Mouse (Mus musculus) ES-Bruce4 (cell line): ENCODE measurements around the gene Ak9. TPM values are rescaled to one million over a fixed set of nuclear protein-coding genes. Genes with fewer than 3 reads are reported as not detected.

Experiments
- H3K27ac ChIP-seq: 2 replicates; pipeline ENCODE4 v1.5.1; 2012; ENCODE audit warnings: low read length, inconsistent platforms; ENCODE audit not compliant: insufficient read depth
- H3K27me3 ChIP-seq: 2 replicates; pipeline ENCODE4 v1.6.1; 2012; ENCODE audit warnings: mild to moderate bottlenecking, low read length, inconsistent platforms; ENCODE audit not compliant: control insufficient read depth, poor library complexity, insufficient read depth, severe bottlenecking
- H3K36me3 ChIP-seq: 2 replicates; pipeline ENCODE4 v1.6.1; 2012; ENCODE audit warnings: inconsistent platforms, mild to moderate bottlenecking, low read length, moderate library complexity; ENCODE audit not compliant: control insufficient read depth, poor library complexity, insufficient read depth, severe bottlenecking
- H3K4me1 ChIP-seq: one replicate; pipeline ENCODE4 v1.8.1; 2011; ENCODE audit warnings: low read length; ENCODE audit not compliant: control insufficient read depth, insufficient read depth
- H3K4me3 ChIP-seq: 2 replicates; pipeline ENCODE4 v1.5.1; 2011; ENCODE audit warnings: low read depth, mild to moderate bottlenecking, low read length
- H3K9ac ChIP-seq: 2 replicates; pipeline ENCODE4 v1.6.1; 2012; ENCODE audit warnings: low read depth, mild to moderate bottlenecking, inconsistent platforms; ENCODE audit not compliant: poor library complexity, severe bottlenecking
- H3K9me3 ChIP-seq: replicated peaks from 2 replicates; pipeline ENCODE4 v1.6.1; 2012; ENCODE audit warnings: mild to moderate bottlenecking, low read length, inconsistent platforms; ENCODE audit not compliant: control insufficient read depth, poor library complexity, insufficient read depth, severe bottlenecking
- CTCF ChIP-seq: IDR thresholded peaks from one replicate; pipeline ENCODE4 v1.8.1; 2011; ENCODE audit warnings: low read depth, low read length
- EP300 ChIP-seq: IDR thresholded peaks from 2 replicates; pipeline ENCODE4 v1.6.1; 2011; ENCODE audit warnings: low read depth, low read length; ENCODE audit not compliant: insufficient read depth
- POLR2A ChIP-seq: IDR thresholded peaks from one replicate; pipeline ENCODE4 v1.8.1; 2011; ENCODE audit warnings: low read length; ENCODE audit not compliant: insufficient read depth
- polyA plus RNA-seq: library from polyadenylated mRNA; stranded (reverse); fragments of >200 nt; gene quantifications from 2 replicates; pipeline ENCODE4 v1.2.4, GENCODE M21; 2011; ENCODE audit warnings: low read depth; ENCODE audit not compliant: missing spikeins, insufficient read depth, insufficient read length

The Ak9 gene
- polyA plus RNA-seq, 1 experiment: 0.09 TPM

GRCm38 (mm10) chr10:41341346-41341745, 37.6 kb downstream of the Ak9 start:
- Histone ChIP-seq H3K36me3 (no peaks in the 10 kb centered on the region), H3K27me3 (no peaks in the 10 kb centered on the region), H3K27ac (no peak overlapping the region), H3K9ac (no peak overlapping the region), H3K4me3 (no peak overlapping the region), H3K9me3 (0 out of 2 replicates have a peak, but pooled peaks cover 3% of the 10 kb centered on the region), H3K4me1 (no peaks in the 10 kb centered on the region)
- TF ChIP-seq POLR2A (no peak), CTCF (no peak), EP300 (no peak)

DNA sequence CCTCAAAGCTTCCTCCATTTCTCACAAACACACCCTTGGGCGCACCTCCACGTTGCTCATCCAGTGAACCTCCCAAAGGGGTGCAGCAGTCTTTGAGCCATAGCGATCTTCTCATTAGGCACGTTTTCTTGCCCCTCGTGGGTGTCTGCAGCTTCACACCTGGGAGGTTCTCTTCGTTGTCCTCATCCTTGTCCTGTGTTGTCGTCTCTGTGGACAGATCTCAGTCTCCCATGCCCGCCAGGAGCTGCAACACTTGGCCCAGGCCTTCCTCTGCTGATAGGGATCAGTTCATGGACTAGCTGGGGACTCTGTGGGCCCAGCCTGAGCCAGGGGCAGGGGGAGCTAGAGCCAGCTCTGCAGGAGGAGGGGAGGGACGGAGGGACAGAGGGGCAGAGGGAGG, 61.3 kb downstream of the Ak9 start:
- TF ChIP-seq CTCF (no peak), POLR2A (no peak), EP300 (no peak)
- no peaks in the 10 kb centered on the region for H3K9me3 ChIP-seq
- H3K36me3 ChIP-seq: no peaks in the 10 kb centered on the region
- H3K27ac ChIP-seq: no peak overlapping the region
- no peaks in the 10 kb centered on the region for H3K27me3 ChIP-seq
- H3K4me3 ChIP-seq: no peak overlapping the region
- H3K4me1 ChIP-seq: no peaks in the 10 kb centered on the region
- no peak overlapping the region for H3K9ac ChIP-seq

- Histone ChIP-seq H3K27me3 (no peaks in the 10 kb centered on the region), H3K27ac (no peak overlapping the region), H3K36me3 (no peaks in the 10 kb centered on the region), H3K4me3 (no peak overlapping the region), H3K4me1 (no peaks in the 10 kb centered on the region), H3K9me3 (no peaks in the 10 kb centered on the region), H3K9ac (no peak overlapping the region)
- no peak for TF ChIP-seq POLR2A
- no peak for TF ChIP-seq EP300
- TF ChIP-seq CTCF: peak; percentile 48
These were observed 76.7 kb downstream of the Ak9 start for GRCm38 (mm10) chr10:41380466-41380865.

DNA sequence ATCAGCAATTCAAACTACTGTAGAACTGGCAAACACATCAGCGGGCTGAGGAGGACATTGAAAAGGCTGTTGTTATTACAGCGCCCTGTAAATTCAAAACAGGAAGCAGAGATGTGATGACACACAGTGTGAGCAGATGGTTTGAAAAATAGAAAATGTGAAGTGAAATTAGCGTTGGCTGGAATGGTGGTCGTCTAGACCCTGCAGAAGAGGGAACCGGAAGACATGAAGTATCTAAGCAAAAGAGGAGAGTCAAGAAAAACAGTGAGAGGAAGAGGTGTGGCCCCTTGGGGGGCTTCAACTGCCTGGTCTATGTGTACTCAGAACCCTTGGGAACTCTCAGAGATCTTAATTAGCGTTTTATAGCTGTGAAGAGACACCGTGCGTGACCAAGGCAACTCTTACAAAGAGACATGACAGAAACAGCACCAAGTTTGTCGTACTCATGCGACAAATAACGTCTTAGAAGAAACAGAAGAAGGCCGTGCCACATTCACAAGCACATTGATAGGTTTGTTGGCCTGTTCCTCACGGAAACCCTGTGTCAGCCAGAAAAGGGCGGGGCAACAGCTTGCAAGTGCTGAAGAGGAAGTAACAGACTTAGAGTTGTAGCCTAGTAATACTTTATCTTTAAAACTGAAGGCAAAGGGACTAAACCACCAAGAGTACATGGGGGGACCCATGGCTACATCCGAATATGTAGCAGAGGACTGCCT, 81.9 kb downstream of the Ak9 start:
- no peak overlapping the region for H3K4me3 ChIP-seq
- no peak overlapping the region for H3K27ac ChIP-seq
- H3K27me3 ChIP-seq: no peaks in the 10 kb centered on the region
- no peaks in the 10 kb centered on the region for H3K36me3 ChIP-seq
- H3K4me1 ChIP-seq: no peaks in the 10 kb centered on the region
- no peak overlapping the region for H3K9ac ChIP-seq
- TF ChIP-seq POLR2A (no peak), EP300 (no peak), CTCF (no peak)
- H3K9me3 ChIP-seq: no peaks in the 10 kb centered on the region

DNA sequence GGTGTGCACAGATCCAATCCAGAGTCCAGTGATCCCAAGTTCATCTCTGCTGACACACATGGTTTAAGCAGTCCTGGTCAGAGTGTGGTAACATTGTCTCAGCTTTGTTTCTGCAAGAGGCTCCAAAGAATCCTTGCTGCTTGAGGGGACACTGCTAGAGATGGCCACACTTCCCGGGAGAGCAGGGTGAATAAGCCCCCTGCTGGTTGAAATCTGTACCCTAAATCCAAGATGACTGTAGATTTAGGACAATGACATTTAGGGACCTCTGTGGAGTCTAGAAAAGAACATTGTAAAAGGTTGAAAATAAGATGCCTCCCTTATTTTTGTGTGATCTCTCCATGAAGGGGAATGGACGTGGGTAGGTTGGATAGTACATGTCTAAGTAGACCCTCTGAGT, 89.8 kb downstream of the Ak9 start:
- no peaks in the 10 kb centered on the region for H3K36me3 ChIP-seq
- no peak overlapping the region for H3K27ac ChIP-seq

DNA sequence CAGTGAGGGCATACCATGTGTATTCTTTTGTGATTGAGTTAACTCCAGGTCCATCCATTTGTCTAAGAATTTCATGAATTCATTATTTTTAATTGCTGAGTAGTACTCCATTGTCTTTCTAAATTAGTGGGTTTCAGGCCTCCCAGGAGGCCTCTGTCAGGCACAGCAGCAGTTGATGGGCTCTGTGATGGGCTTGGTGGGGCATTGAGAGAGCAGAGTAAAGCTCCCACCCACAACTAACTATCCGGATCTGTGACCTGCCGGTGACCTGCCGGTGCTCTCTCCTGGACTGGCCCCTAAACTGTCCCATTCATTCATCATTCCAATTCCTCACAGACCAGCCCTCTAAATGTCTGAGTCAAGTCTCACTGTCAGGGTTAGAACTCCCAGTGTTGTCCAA, 97.3 kb downstream of the Ak9 start:
- no peaks in the 10 kb centered on the region for H3K27me3 ChIP-seq
- no peak overlapping the region for H3K27ac ChIP-seq
- no peak overlapping the region for H3K9ac ChIP-seq
- no peaks in the 10 kb centered on the region for H3K36me3 ChIP-seq
- peaks cover 13% of the 10 kb centered on the region for H3K9me3 ChIP-seq
- H3K4me3 ChIP-seq: no peak overlapping the region
- H3K4me1 ChIP-seq: no peaks in the 10 kb centered on the region
- TF ChIP-seq EP300 (peak; percentile 74), POLR2A (no peak)

More for the DNA sequence above, 89.8 kb downstream of the Ak9 start:
- TF ChIP-seq EP300: no peak
- TF ChIP-seq CTCF: no peak
- TF ChIP-seq POLR2A: no peak
- no peaks in the 10 kb centered on the region for H3K27me3 ChIP-seq
- peaks cover 6% of the 10 kb centered on the region for H3K9me3 ChIP-seq
- no peaks in the 10 kb centered on the region for H3K4me1 ChIP-seq
- H3K4me3 ChIP-seq: no peak overlapping the region
- no peak overlapping the region for H3K9ac ChIP-seq
